Mouse (Mus musculus) adrenal gland, postnatal 10 days (tissue): Measurements from ENCODE around the gene Slc9a9. TPM values are rescaled to one million over a fixed set of nuclear protein-coding genes. Genes with fewer than 3 reads are reported as not detected.

ENCODE experiments used
- DNase-seq: peaks from one replicate; pipeline ENCODE4 v3.0.0; 2021; ENCODE audit warnings: mixed read lengths
- total RNA-seq, 2 experiments: library from RNA; stranded (reverse); gene quantifications; 2 replicates each; pipeline ENCODE4 v1.2.3; 2021

The Slc9a9 gene
- total RNA-seq, 2 experiments from 2014 or later: 3.2 to 4.3 TPM

GRCm38 (mm10) chr9:94838479-94839031 is 168.8 kb downstream of the Slc9a9 start:
- DNase-seq: no peak

GRCm38 (mm10) chr9:94839204-94839603 is 169.5 kb downstream of the Slc9a9 start:
- DNase-seq: no peak

GRCm38 (mm10) chr9:94840398-94840797 is 170.7 kb downstream of the Slc9a9 start:
- DNase-seq: no peak

GRCm38 (mm10) chr9:94840972-94841371 is 171.3 kb downstream of the Slc9a9 start:
- DNase-seq: no peak

- DNase-seq: no peak
Measured at GRCm38 (mm10) chr9:94844176-94844575, 174.5 kb downstream of the Slc9a9 start.

- DNase-seq: no peak
Measured at GRCm38 (mm10) chr9:94847624-94848023, 177.9 kb downstream of the Slc9a9 start.

- peak; percentile 31 for DNase-seq
Measured at GRCm38 (mm10) chr9:94851550-94851949, 181.8 kb downstream of the Slc9a9 start.

- DNase-seq: no peak
Measured at GRCm38 (mm10) chr9:94856093-94856492, 186.4 kb downstream of the Slc9a9 start.

- no peak for DNase-seq
Measured at GRCm38 (mm10) chr9:94868557-94868956, 198.8 kb downstream of the Slc9a9 start.

- no peak for DNase-seq
Measured at GRCm38 (mm10) chr9:94869023-94869799, 199.5 kb downstream of the Slc9a9 start.

GRCm38 (mm10) chr9:94882517-94882916 is 212.8 kb downstream of the Slc9a9 start:
- no peak for DNase-seq

GRCm38 (mm10) chr9:94883435-94883834 is 213.7 kb downstream of the Slc9a9 start:
- DNase-seq: no peak

GRCm38 (mm10) chr9:94885151-94885550 is 215.4 kb downstream of the Slc9a9 start:
- DNase-seq: peak; percentile 17

- no peak for DNase-seq
Measured at GRCm38 (mm10) chr9:94889647-94890046, 219.9 kb downstream of the Slc9a9 start.

GRCm38 (mm10) chr9:94895882-94896281 is 226.2 kb downstream of the Slc9a9 start:
- no peak for DNase-seq

- DNase-seq: no peak
Measured at GRCm38 (mm10) chr9:94904180-94904579, 234.5 kb downstream of the Slc9a9 start.

- no peak for DNase-seq
Measured at GRCm38 (mm10) chr9:94907020-94907610, 237.4 kb downstream of the Slc9a9 start.

- no peak for DNase-seq
Measured at GRCm38 (mm10) chr9:94912071-94912470, 242.4 kb downstream of the Slc9a9 start.

- no peak for DNase-seq
Measured at GRCm38 (mm10) chr9:94922062-94922461, 252.4 kb downstream of the Slc9a9 start.

GRCm38 (mm10) chr9:94925845-94926244 is 256.1 kb downstream of the Slc9a9 start:
- no peak for DNase-seq

GRCm38 (mm10) chr9:94927101-94927500 is 257.4 kb downstream of the Slc9a9 start:
- DNase-seq: peak; percentile 26

GRCm38 (mm10) chr9:94945569-94946135 is 275.9 kb downstream of the Slc9a9 start:
- no peak for DNase-seq

- no peak for DNase-seq
Measured at GRCm38 (mm10) chr9:94947246-94947645, 277.5 kb downstream of the Slc9a9 start.
